Mouse (Mus musculus): ENCODE measurements around the gene Cmtm1.
"Not testable (repeated sequence)": the region's sequence is repeated elsewhere in the genome, so short reads cannot be mapped to it uniquely, and the experiment has no call there.

Gene Cmtm1

GRCm38 (mm10) chr8:104309441-104310155 lies at the start of gene Cmtm1, which contains the start of gene Gm45711:
Gene Cmtm1, minus strand, starts transcription at chr8:104310145.
Gene Gm45711, minus strand, starts transcription at chr8:104310081.
- not testable (repeated sequence) for DNase-seq (ENCODE audit: low read depth in 2 of 2, low spot score in 2 of 2)

DNA sequence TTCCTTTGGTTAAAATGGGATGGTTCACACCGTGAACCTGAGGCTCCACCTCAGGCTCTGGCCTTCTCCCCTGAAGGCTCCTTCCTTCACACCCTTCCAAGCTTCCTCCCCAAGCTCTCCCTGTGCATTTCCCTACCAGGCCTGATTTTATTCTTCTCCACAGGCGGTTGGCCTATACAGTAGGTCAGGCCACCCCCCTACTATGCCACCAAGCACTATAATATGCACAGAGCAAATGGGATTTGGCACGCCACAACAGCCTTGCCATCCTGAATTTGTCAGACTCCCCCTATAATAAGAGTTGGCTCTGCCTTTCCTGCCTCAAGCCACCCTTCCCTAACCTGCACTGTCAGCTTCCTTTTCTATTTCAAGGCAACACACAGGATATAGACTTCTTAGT lies 48.7 kb upstream of the Cmtm1 start:
- DNase-seq (ENCODE audit: low read depth in 2 of 2, low spot score in 2 of 2) = no peak

DNA sequence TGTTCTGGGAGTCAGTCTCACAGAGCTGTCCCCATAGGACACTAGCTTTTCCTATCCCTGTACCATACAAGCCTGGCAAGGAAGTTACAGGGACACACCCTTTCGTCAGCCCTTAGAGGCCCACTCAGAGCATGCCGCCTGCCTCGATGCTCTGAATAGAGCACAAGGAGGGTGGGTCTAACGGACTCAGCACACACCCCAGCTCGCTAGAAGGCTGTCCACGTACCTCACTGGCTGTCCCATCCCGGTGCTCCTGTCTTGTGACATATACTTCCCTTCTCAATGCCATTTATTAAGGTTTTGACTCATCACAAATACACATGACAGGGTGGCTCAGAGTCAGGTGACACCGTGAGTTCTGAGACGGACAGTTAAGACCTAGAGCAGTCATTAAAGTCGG lies 44.6 kb upstream of the Cmtm1 start:
- DNase-seq (ENCODE audit: low read depth in 2 of 2, low spot score in 2 of 2) = no peak

GRCm38 (mm10) chr8:104353186-104353585 lies 43.2 kb upstream of the Cmtm1 start:
- no peak for DNase-seq (ENCODE audit: low read depth in 2 of 2, low spot score in 2 of 2)

GRCm38 (mm10) chr8:104350047-104350446 lies 40.1 kb upstream of the Cmtm1 start:
- DNase-seq (ENCODE audit: low read depth in 2 of 2, low spot score in 2 of 2) = no peak

GRCm38 (mm10) chr8:104348971-104349370 lies 39.0 kb upstream of the Cmtm1 start:
- DNase-seq (ENCODE audit: low read depth in 2 of 2, low spot score in 2 of 2) = no peak

DNA sequence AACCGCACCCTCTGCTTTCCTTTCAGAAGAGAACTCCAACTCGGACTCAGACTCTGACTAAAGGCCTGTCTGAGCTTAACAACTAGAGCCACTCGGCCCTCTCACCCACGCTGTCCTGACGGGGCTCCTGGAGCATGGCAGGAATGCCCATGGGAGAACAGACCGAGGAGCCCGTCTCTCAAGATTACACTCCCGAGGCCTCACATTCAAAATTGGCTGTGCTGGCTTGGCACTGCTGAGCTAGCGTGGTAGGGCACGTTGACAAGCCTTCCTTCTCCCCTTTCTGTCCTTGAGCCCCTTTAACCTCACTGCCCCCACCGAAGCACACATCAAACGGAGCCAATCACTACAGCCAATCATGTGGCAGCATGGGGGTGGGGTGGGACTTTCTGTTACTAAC lies 36.8 kb upstream of the Cmtm1 start:
- no peak for DNase-seq (ENCODE audit: low read depth in 2 of 2, low spot score in 2 of 2)

DNA sequence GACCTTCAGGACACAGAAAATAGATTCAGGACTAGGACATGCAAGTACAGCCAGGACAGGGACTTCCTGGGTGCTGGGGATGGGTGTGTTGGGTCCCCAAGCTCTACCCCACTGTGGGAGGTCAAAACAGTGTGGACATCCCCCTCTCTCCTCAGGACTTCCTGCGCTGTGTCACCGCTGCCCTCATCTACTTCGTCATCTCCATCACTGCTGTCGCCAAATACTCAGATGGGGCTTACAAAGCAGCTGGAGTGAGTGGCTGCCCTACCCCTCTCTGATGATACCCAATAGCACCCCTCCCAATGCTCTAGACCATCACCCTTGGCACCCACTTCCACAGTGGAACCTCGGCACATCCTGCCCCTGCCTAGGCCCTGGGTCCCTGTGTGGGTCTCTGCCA lies 34.7 kb upstream of the Cmtm1 start:
- no peak for DNase-seq (ENCODE audit: low read depth in 2 of 2, low spot score in 2 of 2)

DNA sequence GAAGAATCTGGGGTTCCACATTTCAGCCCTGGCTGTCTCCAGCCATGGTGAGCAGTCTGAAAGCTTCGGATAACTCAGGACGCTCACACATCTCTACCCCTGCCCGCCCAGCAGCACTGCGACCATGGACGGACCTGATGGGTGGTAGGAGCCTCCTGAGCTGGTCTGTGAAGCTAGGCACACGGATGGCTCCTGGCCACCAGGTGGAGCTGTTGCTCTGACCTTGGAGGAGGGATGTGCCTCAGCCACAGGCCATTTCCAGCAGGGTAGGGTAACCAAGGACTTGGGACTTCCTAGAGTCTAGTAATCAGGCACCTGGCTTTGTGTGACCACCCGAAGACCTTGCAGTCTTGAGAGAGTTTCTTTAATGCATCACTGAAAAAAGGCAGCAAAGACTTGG lies 34.0 kb upstream of the Cmtm1 start:
- DNase-seq (ENCODE audit: low read depth in 2 of 2, low spot score in 2 of 2) = peak; percentile 71 to 79

GRCm38 (mm10) chr8:104342426-104342825 lies 32.5 kb upstream of the Cmtm1 start:
- no peak for DNase-seq (ENCODE audit: low read depth in 2 of 2, low spot score in 2 of 2)

DNA sequence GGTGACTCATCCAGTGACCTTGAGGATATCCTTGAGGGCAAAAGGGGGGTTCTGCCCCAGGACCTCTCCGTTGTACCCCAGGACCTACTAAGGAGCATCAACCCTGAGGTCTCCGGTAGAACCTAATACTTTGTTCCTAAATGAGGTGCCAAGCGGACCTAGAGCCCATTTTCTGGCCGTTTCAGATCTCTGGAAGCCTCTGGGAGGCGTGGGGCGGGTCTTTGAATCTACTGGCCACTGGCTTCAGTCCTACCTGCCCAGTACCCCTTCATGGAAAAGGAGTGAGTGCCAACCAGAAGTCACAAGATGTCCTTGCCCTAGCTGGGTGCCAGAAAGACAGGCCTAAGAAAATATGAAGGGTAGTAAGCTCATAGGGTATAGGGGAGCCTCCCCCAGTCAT lies 31.7 kb upstream of the Cmtm1 start:
- no peak for DNase-seq (ENCODE audit: low read depth in 2 of 2, low spot score in 2 of 2)

DNA sequence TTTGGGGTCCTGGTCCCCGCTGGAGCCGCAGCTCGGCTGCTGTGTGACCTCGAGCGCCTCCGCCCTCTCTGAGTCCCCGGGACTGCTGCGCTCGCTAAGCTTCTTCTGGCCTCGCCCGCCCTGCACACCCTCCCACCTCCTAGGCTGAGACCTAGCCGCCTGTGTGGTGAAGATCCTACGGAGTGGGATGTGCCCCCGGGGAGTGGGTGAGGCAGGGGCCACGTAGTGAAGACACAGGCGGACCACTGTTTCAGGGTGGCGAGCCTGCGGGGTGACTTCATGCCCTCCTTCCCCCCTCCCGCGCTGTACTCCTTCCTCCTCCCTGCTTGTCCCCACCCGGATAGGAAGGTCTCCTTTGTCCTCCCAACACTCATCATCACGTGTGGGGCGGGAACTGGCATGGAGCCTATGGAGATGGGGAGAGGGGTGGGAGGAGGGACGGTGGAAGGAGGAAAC lies 31.2 kb upstream of the Cmtm1 start:
- no peak for DNase-seq (ENCODE audit: low read depth in 2 of 2, low spot score in 2 of 2)

GRCm38 (mm10) chr8:104340233-104341105 lies 30.5 kb upstream of the Cmtm1 start:
- peak; percentile 70 to 76 for DNase-seq (ENCODE audit: low read depth in 2 of 2, low spot score in 2 of 2)

DNA sequence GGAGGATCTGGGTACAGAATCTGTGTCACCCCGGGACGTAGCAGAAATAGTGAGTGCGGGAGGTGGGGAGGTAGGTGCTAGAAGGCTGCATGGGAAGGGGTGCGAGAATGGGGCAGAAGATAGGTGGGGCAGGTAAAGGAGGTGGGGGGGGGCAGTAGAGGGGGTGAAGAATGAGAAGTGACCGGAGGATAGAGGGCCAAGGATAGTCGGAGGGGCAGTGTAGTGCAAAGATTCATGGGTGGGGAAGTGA lies 30.0 kb upstream of the Cmtm1 start:
- DNase-seq (ENCODE audit: low read depth in 2 of 2, low spot score in 2 of 2) = no peak

- no peak for DNase-seq (ENCODE audit: low read depth in 2 of 2, low spot score in 2 of 2)
These were observed 29.5 kb upstream of the Cmtm1 start, which contains the start of gene Cmtm3 for GRCm38 (mm10) chr8:104339229-104339982. Gene Cmtm3, plus strand, starts transcription at chr8:104339410.

GRCm38 (mm10) chr8:104337890-104338289 lies 27.9 kb upstream of the Cmtm1 start:
- peak in 1 of 2 experiments; percentile 19 for DNase-seq (ENCODE audit: low read depth in 2 of 2, low spot score in 2 of 2)

GRCm38 (mm10) chr8:104336806-104337205 lies 26.9 kb upstream of the Cmtm1 start:
- DNase-seq (ENCODE audit: low read depth in 2 of 2, low spot score in 2 of 2) = no peak

GRCm38 (mm10) chr8:104334196-104334595 lies 24.3 kb upstream of the Cmtm1 start:
- DNase-seq (ENCODE audit: low read depth in 2 of 2, low spot score in 2 of 2) = no peak

DNA sequence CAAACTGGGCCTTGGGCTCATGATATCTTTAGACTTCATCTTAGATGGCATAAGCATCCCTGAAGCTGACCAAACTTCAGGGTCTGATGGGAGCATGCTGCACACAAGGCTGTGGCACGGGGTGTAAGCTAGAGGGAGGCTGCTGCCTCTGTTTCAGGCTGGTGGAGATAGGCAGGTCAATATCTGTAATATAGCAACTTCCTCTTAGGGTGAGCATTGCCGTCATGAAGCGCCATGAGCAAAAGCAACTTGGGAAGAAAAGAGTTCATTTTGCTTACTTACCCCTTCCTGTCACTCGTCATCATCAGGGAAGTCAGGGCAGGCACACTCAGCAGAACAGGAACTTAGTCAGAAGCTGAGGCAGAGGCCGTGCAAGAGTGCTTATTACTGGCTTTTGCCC lies 23.8 kb upstream of the Cmtm1 start:
- no peak for DNase-seq (ENCODE audit: low read depth in 2 of 2, low spot score in 2 of 2)

GRCm38 (mm10) chr8:104332665-104333631 lies 23.0 kb upstream of the Cmtm1 start:
- DNase-seq (ENCODE audit: low read depth in 2 of 2, low spot score in 2 of 2) = no peak

- DNase-seq (ENCODE audit: low read depth in 2 of 2, low spot score in 2 of 2) = not testable (repeated sequence)
These were observed 12.0 kb upstream of the Cmtm1 start, which contains the start of gene Cmtm2b for GRCm38 (mm10) chr8:104321930-104322329. Gene Cmtm2b, plus strand, starts transcription at chr8:104322230.
